Mouse (Mus musculus) NIH3T3 (cell line): Measurements from ENCODE around the gene Hcfc1r1.

Experiments
- DNase-seq: peaks from one replicate; pipeline ENCODE4 v3.0.0-alpha.2; 2012; ENCODE audit warnings: low read depth

Hcfc1r1 gene

DNA sequence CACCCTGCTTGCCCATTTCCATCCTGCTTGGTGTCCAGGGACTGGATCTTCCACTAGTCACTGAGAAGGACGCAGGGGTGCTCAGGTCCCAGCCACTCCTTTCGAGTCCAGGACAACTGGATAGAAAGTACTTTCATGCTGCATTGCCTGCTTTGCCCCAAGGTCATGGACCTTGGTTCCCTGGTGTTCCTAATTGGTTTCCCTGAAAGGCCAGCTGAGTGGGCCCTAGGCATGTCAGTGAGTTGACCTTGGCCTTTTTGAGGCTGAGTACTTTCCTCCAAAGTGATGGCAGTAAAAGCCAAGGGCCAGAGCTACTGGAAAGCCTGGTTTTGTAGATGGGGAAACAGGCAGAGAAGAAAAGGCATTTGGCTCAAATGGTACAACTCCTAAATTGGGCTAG lies 48.5 kb downstream of the Hcfc1r1 start:
- no peak for DNase-seq

DNA sequence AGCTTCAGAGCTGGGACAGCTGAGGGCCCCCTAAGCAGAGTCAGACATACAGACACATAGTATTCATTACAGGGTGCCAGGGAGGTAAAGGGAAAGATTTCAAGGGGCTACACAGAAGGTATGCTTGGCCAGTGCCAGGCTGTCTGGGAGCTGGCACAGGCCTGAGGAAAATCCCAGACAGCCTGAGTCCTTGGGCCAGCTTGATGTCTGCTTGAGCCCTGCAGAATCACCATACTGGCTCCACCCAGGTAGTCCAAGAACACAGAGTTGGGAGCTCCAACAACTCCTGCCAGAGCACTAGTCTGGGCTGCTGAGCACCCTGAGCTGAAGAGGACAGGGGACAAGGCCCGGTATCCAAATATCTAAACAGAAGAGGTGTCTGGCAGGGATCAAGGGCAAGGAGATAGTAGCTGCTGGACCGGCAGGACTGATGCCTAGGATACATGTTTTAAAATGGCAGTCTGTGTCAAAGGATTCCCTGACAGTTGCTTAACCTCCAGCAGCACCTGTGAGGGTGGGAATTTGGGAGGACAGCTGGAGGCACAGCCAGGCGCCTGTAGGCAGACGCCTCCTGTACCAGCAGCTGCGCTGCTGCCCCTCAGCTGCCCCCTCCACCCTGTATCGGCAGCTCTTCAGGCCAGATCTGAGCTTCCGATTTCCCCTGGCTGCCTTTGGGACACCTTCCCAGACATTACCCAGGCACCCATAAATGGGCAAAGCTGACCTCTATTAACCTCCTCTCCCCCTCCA lies 49.2 kb downstream of the Hcfc1r1 start, which contains the start of gene 1520401A03Rik:
Gene 1520401A03Rik, minus strand, starts transcription at position 408 of the 750 bp plus-strand sequence.
- DNase-seq: no peak
